Mouse (Mus musculus) heart, postnatal 25 days (tissue): Measurements from ENCODE around the gene Hs6st3. TPM values are rescaled to one million over a fixed set of nuclear protein-coding genes. Genes with fewer than 3 reads are reported as not detected.

Experiments
- DNase-seq: peaks from one replicate; pipeline ENCODE4 v3.0.0; 2022; ENCODE audit warnings: low spot score
- intact Hi-C: fragments of 180-260 bp; cut with DNase I; formaldehyde crosslinking; loops from one replicate; pipeline ENCODE4 v1.15.1; 2025
- total RNA-seq, 2 experiments: library from RNA; stranded (reverse); gene quantifications; 2 replicates each; pipeline ENCODE4 v1.2.3; 2021

The Hs6st3 gene
- total RNA-seq, 2 experiments from 2014 or later, result not detected

DNA sequence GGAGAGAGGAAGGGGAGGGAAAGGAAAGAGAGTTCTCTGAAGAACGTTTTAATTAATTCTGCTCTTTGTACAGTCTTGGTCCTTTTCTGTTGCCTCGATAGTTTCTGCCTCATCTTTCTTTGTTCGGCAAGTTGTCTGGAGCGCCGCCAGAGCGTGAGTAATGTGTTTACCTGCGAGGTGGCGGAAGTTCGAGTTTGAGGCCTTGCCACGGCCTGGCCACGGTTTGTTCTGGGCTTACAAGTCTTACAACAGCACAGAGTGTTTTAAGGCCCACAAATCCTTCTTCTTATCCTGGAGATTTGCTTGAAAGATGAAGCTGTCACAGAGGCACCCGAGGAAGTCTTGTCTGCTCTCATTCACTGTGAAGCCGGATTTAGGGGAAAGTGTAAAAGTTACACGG, 466.2 kb downstream of the Hs6st3 start:
- DNase-seq, result no peak
- intact Hi-C loops, result no loop called here

DNA sequence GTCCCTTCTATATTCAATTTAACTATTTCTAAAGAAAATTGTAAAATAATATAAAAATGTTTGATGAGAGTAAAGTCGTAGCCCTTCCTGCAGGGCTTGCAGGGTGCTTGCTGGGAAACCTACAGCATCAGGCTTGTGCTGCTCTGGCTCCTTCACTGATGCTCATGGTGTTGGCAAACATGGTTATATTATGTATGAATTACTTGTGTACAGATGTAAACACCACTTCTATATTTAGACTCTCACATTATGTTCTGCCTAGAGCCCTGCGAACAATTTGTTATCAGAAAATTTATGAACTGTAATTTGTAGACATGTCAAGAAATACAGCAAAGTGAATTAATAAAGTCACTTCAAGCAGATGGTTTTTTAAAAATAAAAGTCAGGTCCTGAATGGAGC, 474.7 kb downstream of the Hs6st3 start:
- DNase-seq, result no peak
- intact Hi-C loops, result no loop called here

DNA sequence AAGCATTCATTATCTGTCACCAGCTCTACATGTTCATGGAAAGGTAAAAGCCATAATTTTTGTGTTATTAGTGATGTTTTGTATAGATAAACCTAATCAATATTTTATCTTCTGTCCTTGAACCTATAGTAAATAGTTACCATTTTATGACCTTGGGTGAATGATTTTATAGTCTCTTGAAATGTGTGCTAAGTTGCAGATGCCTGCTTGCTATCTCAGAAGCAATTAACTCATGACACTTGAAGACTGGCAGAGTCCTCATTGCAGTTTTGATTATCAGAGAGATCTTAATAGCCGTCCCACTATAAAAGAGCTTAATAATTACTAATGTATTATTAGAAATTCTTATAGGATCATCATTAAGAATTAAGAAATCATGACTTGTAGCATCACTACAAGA, 491.0 kb downstream of the Hs6st3 start:
- intact Hi-C loops, result no loop called here
- no peak for DNase-seq

DNA sequence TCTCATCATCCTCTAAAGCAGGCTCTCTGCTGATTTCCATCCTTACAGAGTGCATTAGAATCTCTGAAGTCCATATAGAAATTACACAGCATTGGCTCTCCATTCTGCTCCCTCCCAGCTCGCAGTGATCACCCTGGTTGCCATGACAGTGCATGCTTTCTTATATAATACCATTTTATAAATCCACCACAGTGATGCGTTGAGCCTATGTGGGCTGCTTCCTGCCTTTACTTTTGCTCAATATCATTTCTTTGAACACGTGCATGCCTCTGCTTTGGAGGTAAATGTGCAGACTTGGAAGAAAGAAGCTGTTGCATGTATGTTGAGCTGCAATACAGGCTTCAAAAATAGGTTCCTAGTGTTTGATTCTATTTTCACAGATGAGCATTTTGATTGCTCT, 494.9 kb downstream of the Hs6st3 start:
- no peak for DNase-seq
- intact Hi-C loops, result no loop called here

DNA sequence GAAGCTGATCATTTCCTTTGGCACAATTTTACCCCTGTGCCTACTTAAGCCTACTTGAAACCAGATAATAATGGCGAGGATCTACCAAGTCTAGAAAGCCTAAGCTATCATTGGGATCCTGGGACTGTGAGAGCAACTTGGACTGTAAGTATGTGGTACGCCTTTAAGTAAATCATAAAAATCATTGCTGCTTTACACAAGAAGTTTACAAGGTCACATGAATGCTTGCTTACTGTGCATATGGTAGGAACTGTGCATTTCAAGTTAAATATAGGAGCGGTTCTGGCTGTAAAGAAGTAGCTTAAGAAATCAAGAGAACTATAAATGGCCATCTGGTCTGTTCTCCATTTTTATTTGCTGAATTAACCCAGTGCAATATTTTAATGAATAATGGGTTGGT, 495.5 kb downstream of the Hs6st3 start:
- intact Hi-C loops, result no loop called here
- DNase-seq, result no peak

DNA sequence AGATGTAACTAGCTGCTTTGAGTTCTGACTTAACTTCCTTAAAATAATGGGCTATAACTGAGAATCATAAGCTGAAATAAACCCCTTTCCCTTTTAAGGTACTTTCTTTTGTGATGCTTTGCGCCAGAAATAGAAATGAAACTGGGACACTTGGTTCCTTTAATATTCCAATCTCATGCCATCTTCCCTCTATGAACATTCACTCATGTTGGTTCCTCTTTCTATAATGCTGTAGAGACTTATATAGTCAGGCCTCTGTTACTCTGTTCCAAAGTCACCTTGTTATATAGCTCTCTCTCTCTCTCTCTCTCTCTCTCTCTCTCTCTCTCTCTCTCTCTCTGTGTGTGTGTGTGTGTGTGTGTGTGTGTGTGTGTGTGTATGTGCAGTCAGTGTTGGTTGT, 504.7 kb downstream of the Hs6st3 start:
- no peak for DNase-seq
- intact Hi-C loops, result no loop called here

DNA sequence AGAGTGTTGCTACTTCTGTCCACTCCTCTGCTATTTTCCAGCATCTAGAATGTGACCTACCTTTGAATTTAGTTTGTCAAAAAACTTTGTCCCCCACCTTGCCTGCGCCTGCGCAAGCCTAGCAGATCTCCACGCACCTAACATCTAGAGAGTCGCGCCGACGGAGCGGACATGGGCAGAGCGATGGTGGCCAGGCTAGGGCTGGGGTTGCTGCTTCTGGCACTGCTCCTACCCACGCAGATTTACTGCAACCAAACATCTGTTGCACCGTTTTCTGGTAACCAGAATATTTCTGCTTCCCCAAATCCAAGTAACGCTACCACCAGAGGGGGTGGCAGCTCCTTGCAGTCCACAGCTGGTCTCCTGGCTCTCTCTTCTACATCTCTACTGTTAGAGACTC, 505.7 kb downstream of the Hs6st3 start:
- DNase-seq, result no peak
- intact Hi-C loops, result no loop called here

DNA sequence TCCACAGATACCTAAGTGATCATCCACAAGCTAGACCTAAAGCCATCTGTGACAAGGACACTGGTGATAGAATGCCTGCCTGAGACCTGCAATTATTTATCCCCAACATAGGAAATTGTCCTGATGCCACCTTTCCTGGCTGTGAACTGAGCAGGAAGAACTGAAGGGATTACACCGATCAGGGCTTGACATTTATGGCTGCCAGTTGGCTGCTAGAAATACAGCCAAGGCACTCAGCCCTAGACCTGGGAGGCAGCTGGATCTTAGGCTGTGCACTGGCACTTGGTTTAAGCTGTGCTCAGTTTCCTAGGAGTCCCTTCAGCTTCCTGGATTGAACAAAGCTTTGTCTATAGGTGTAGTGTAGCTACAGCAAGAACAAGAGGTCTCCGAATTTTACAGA, 518.8 kb downstream of the Hs6st3 start:
- intact Hi-C loops, result no loop called here
- DNase-seq, result no peak

DNA sequence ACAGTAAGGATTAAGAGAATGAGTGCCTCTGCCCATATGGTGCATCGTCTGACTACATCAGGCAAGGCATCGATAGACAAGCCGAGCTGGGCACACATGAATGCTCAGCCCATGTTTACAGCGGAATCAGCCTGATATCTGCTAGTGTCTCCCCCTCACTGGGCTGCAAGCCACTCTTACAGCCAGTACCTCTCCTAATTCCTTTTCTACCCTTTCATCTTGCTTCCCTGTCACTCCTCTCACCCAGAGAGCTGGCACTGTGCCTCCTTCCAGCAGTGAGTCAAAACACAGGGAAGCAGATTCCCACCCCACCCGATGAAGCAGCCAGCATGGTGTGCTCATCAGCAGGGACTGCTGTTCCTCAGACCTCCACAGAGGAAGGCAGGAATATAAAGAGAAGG, 527.6 kb downstream of the Hs6st3 start:
- intact Hi-C loops, result no loop called here
- DNase-seq, result no peak

DNA sequence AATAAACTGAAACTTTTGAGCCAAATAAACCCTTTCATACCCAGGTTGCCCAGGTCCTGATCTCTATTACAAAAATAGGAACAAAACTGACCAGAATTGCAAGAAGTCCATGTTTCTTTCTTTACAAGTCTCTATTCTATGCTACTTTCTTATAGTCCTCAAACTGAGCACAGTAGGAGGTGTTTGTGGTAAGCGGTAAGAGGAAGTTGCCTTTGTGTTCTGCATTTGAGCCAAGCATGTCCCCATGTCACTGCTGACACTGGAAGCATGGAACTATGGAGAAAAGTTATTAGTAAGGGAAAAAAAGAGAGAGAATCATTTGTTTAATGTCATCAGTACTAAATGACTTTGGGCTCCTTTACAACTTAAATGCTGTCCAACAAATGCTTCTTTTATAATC, 529.3 kb downstream of the Hs6st3 start:
- intact Hi-C loops, result no loop called here
- DNase-seq, result no peak

DNA sequence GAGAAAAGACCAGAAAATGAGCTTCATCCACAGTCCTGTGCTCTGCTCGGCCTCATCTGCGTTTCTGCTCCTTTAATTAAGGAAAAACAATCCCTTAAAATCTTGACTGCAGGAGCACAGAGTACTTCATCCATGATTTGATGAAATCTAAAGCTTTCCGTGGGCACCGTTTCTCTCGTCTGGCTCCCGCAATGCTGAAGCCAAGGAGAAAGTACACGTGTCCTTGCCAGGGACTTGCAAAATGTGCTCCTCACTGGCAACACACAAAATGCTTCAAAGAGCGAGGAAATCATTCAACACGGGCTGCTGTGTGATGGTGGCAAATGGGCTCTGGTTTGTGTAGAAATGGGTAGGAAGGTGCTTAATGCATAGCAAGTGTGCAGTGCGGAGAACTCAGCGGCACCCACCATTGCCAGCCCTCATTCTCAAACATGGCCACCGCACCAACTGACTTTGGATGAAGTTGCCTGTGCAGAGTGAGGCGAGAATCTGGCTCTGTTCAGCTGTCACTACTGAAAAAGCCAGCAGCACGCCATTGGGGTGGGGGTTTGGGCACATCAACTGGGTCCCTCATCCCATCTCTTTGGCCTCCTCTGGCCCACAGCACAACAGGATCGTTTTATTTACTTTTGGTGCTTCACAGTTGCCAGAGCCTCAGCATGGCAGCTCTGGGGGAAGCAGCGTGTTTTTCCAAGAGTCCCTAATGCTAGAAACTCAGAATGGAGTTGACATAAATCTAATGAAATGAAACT, 532.9 kb downstream of the Hs6st3 start:
- DNase-seq, result no peak
- intact Hi-C loops, result no loop called here

DNA sequence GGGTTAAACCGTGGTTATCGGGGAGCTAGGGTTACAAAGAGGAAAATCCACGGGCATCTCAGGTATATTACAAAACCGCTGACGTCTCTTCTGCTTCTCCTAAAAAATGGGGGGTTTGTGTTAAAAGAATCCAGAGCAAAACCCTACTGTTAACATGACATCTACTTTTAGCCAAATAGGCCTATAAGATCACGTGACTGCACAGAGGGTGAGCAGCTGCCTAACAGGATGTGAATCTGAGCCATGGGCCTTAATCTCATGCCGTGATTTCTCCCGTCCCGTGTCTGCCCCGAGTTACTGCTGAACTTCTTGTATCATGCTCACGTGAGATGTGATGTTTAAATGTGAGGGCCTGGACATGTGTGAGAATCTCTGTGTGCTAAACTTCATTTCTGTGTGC, 540.4 kb downstream of the Hs6st3 start:
- DNase-seq, result no peak
- intact Hi-C loops, result no loop called here

DNA sequence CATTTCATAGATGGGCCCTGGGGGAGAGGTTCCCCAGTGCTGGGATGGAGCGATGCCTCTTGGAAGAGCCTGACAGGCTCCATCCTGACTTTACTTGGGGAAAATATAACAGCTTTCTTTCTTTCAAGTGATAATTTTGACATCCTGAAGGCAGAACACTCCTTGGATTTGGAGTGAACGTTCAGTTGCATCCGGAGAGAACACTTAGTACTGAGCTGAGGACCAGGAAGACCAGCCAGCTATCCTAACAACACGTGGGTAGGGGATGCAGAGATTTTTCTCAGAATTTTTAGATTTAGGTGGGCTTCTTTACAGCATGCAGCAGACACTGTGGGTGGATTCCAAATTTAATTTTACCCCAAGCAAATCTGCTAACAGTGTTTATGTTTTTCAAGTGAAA, 541.9 kb downstream of the Hs6st3 start:
- intact Hi-C loops, result no loop called here
- no peak for DNase-seq

DNA sequence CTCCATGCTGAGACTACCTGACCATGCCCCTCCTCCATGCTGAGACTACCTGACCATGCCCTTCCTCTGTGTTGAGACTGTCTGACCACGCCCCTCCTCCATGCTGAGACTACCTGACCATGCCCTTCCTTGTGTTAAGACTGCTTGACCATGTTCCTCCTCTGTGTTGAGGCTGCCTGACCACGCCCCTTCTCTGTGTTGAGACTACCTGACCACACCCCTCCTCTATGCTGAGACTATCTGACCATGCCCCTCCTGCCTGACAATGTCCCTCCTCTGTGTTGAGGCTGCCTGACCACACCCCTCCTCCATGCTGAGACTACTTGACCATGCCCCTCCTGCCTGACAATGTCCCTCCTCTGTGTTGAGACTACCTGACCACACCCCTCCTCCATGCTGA, 549.7 kb downstream of the Hs6st3 start:
- intact Hi-C loops, result no loop called here
- no peak for DNase-seq

DNA sequence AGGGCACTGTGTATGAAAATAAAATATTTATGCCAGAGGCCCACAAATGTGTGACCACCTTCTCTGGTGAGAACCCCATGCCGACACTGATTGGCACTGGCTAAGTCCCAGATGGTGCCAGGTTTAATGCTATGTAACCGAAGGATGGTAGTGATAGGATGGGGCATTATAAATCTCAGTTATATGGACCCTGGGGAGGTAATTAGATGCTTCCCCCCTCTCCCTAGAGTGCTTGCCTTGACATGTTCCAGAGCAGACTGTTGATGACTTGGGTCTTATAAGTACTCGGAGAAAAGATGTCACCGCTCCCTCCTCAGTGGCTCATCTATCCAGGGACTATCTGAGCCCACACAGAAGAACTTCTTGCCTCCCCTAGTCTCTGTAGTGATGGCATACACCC, 561.8 kb downstream of the Hs6st3 start:
- no peak for DNase-seq
- intact Hi-C loops, result no loop called here

DNA sequence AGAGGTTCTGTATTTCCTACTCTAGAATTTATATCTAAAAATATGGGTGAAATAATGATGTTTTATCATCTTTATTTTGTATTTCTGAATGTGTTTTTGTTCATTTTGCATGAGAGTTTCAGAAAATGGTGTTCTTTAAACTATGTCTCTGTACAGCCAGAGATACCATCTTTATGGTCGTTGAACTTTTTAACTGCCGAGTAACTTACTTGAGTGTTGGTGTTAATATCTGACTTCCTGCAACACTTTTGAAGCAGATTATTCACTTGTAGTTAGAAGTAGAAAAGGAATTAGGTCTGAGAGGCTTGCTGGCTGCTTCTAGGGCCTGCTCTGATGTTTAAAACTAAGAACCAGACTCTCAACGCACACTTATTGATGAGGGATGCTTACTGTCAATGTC, 576.6 kb downstream of the Hs6st3 start:
- intact Hi-C loops, result no loop called here
- no peak for DNase-seq

DNA sequence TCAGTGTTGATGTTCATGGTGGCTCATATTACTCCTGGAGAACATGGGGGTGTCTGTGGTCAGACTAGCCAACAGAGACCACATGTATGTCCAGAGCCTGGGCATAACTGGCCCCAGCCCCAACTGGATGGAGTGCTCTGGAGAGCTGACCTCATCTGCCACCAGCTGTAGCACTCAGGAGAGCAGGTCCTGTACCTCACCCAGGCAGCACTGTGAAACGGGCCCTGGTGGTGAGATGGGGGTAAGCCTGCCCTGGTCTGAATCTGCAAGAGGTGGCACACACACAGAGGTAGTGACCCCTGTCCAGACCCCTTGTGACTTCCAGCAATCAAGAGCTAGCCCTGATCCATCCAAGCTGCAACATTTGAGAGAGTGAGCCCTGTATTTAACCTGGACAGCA, 579.2 kb downstream of the Hs6st3 start:
- intact Hi-C loops, result no loop called here
- no peak for DNase-seq

DNA sequence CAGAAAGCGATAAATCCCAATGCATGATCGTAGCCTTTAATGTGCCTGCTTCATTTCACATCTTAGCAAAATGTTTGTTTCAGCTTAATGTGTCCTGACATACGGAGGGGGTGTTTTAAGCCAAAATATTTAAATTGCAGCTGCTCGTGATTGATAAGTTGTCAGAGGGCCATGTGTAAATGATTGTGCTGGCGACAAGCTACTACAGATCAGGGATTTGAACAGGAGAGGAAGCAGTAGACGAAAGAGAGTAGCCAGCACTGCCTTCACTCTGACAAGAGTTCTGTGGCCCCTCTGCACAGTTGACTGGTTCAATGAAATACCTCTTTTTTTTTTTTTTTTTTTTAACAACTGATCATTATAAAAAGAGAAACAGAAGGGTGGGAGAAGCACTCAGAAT, 587.0 kb downstream of the Hs6st3 start:
- intact Hi-C loops, result no loop called here

DNA sequence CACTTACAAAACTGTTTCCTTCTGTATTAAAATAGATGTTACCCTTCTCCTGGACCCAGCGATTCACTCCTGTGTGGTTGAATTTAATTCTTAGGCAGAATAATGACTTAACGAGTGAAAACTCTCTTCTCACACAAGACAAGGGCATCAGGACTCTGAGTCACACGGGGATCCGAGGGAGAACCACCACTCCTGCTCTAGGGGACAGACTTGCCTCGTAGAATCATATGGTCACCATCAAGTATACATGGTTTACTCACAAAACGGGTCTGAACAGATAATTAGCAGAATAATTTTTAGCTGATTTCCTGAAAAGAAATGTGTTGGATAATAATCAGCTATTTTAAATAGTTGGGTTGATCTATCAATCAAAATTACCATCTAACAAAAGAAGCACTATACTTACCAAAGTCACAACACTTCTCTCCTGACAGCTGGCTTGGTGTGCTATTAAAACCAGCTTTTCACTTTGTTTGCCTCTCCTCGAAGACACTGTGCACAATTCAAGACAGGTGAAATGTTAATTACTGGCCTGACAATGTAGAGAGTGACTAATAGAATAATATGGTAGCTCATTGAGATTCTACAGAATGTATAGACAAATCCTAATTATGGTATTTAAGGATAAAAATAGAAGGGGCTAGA, 593.4 kb downstream of the Hs6st3 start:
- intact Hi-C loops, result no loop called here
- DNase-seq, result no peak

More for the DNA sequence above, 587.0 kb downstream of the Hs6st3 start:
- no peak for DNase-seq

DNA sequence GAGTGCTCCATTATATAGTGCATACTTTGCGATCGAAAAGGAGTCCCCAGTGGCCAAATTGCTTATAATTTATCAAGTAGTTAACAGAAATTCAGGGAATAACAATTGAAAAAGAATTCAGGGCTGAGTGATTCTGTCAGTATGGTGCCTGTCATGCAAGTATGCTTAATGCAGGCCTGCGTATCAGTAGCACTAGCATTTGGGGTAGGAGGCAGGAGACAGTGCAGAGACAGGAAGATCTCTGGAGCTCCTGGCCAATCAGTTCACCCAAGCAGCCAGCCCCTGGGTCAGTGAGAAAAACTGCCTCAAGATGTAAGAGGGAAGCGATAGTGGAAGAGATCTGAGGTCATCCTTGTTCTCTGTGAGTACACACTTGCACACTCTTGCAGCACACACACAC, 594.1 kb downstream of the Hs6st3 start:
- no peak for DNase-seq
- intact Hi-C loops, result no loop called here

DNA sequence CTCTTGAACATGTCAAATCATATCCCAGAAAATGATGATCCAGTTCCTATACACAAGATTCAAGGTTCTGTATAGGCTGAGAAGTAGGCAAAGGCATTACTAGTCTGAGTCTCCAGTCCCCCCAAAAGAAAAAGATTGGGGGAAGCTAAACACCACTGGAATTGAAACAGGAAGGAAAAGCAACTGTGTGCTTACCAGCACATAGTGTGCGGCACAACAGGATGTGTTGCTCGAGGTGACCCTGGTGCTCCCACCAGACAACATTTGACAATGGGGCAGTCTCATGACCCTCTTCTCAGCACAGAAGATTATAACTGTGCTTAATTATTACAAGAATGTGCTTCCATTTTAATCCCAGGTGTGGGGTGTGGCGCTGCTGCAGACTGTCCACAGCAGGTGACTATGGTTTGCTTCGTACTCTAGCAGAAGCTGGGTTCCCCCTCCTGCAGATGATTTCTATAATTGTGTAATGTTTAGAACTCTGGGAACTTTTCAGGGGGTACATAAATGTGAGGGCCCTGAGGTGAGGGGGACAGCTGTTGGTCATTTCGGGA, 599.3 kb downstream of the Hs6st3 start:
- intact Hi-C loops, result no loop called here
- DNase-seq, result no peak

DNA sequence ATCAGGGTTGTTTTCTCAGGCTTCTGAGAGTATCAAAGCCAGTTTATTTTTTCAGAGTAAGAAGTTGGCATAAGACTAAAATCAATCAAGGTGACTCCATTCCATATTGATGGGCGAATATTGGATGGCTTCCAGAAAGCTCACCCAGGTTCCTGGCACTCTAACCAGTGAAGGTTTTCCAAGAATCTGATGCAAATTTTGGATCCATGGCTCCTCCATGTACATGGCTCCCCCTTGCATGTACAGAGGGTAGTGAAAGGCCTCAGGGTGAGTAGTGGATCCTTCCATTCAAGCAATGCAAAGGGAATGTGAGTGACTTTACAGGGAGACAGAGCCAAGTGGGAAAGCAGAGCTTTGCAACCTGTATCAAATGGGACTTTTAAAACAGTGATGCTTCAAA, 603.6 kb downstream of the Hs6st3 start:
- intact Hi-C loops, result no loop called here
- no peak for DNase-seq
